Mouse (Mus musculus) olfactory bulb, adult 2 months (tissue): ENCODE data around the gene Rptor. TPM values are rescaled to one million over a fixed set of nuclear protein-coding genes. Genes with fewer than 3 reads are reported as not detected.
A peak's percentile ranks its signal among the peaks of the same experiment; 100 is the strongest.

Source experiments
- H3K27ac ChIP-seq: fragments of 200-500 bp; 2 replicates; pipeline ENCODE4 v1.5.1; 2012; ENCODE audit warnings: low read depth, low read length; ENCODE audit not compliant: insufficient read depth
- H3K4me1 ChIP-seq: fragments of 200-500 bp; 2 replicates; pipeline ENCODE4 v1.6.1; 2012; ENCODE audit warnings: low read length; ENCODE audit not compliant: control insufficient read depth, insufficient read depth
- H3K4me3 ChIP-seq: fragments of 200-500 bp; 2 replicates; pipeline ENCODE4 v1.5.1; 2012; ENCODE audit warnings: mild to moderate bottlenecking, low read depth, low read length, moderate library complexity; ENCODE audit not compliant: insufficient read depth
- CTCF ChIP-seq: fragments of 200-500 bp; IDR thresholded peaks from 2 replicates; pipeline ENCODE4 v1.5.1; 2012; ENCODE audit warnings: low read depth, mild to moderate bottlenecking, low read length, moderate library complexity; ENCODE audit not compliant: insufficient read depth
- POLR2A ChIP-seq: fragments of 200-500 bp; IDR thresholded peaks from 2 replicates; pipeline ENCODE4 v1.6.1; 2012; ENCODE audit warnings: mild to moderate bottlenecking, low read depth, low read length, moderate library complexity; ENCODE audit not compliant: insufficient read depth
- WGBS: fragments of 180-500 bp; shearing (Covaris S2); methylation state at CpG from one replicate; pipeline ENCODE4 v1.1.7; 2018; 5-methylcytosine and 5-hydroxymethylcytosine counted together
- polyA plus RNA-seq: library from polyadenylated mRNA; stranded (reverse); fragments of >200 nt; gene quantifications from 2 replicates; pipeline ENCODE4 v1.2.4, GENCODE M21; 2012; ENCODE audit warnings: low replicate concordance; ENCODE audit not compliant: missing spikeins, insufficient read depth, insufficient read length

Gene Rptor
- polyA plus RNA-seq, 1 experiment: 61.2 TPM

DNA sequence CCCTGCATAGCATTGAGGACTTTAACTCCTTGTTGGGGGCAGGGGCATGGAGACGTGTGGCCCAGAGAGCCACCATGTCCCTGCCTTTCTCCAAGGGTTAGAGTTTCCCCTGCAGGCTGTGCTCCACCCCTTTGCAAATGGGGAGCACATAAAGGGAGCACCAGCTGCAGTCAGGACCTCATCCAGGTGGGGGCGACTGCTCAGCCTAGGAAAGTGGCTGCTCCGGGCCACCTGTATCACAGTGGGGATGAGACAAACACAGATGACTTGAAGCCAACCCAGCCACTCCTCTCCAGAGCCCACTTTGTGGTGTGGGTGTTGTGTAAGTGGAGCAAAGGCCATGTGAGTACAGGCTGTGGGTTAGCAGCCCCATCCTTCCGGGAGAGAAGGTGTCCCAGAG is 298.5 kb downstream of the Rptor start:
- Histone ChIP-seq H3K4me1 (peaks cover 3% of the 10 kb centered on the region; the same call in 1 of the 2 replicates), H3K27ac (no peak overlapping the region), H3K4me3 (no peak overlapping the region)
- TF ChIP-seq CTCF: no peak
- TF ChIP-seq POLR2A: no peak
- 71% methylated on average over 4 of the region's 4 CpGs for WGBS

DNA sequence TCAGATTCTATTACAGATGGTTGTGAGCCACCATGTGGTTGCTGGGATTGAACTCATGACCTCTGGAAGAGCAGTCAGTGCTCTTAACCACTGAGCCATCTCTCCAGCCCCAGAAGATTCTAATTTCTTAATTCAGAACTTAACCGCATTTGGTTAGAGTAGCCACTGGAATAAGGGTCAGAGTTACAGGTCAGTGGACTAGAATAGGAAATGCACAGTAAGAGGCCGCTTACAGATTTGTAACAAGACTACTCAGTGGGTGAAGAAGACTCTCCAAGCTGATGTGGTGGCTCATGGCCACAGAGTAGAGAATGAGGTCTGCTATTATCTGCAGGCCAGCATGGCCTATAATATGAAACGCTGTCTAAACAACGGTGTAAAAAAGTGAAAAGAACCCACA is 300.2 kb downstream of the Rptor start:
- Histone ChIP-seq H3K4me3 (no peak overlapping the region), H3K27ac (no peak overlapping the region), H3K4me1 (peaks cover 20% of the 10 kb centered on the region)
- WGBS: 78% methylated on average over 4 of the region's 4 CpGs
- no peak for TF ChIP-seq POLR2A
- TF ChIP-seq CTCF: no peak

DNA sequence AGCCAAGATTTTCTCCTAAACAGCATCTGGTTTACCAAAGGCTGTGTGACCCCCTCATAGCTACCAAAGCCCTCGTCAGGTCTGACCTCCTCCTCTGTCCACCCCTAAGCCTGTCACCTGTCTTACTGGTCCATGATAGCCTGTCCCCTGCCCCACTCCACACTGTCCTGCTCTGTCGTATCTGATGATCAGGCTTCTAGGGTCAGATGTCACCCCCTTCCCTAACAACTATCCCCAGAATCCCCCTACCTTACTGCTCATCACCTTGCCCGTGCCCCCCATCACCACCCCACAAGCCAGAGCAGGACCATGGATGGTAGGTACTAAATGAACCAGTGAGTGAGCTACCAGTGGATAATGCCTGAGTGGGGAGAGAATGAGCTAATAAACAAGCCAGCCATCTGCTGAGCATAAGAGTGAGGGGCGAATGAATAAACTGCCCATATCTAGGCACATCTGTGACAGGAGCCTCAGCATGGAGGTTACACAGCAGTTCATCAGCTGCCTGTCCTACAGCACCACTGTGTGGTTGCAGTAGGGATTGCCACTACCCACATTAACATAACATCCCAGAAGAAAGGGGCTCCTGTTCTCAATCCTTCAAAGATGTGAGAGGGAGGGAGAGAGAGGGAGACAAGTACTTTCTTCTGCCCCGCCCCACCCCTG is 302.0 kb downstream of the Rptor start:
- WGBS: 33% methylated on average over 5 of the region's 5 CpGs
- Histone ChIP-seq H3K4me1 (peaks cover 30% of the 10 kb centered on the region), H3K4me3 (no peak overlapping the region), H3K27ac (no peak overlapping the region)
- TF ChIP-seq CTCF: no peak
- no peak for TF ChIP-seq POLR2A

DNA sequence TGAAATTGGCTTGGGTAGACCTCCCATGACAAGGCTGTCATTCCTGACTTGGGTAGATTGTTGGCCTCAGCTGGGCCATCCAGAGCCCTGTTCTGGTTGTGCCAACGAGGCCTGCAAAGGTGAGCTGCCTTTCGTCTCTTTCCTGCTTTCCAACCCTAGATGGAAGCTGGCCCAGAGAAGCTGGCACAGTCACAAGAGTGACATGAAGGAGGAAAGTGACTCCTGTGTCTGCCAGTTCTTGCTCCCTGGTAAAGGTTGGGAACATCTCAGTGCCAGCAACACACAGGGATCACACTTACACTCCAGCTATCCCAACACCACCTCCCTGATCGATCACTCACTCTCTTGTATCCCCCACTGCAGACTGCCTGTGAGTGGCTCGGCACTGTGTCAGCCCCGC is 303.1 kb downstream of the Rptor start:
- no peak for TF ChIP-seq POLR2A
- TF ChIP-seq CTCF: no peak
- peaks cover 35% of the 10 kb centered on the region for H3K4me1 ChIP-seq
- 83% methylated on average over 5 of the region's 5 CpGs for WGBS
- no peak overlapping the region for H3K4me3 ChIP-seq
- H3K27ac ChIP-seq: no peak overlapping the region

DNA sequence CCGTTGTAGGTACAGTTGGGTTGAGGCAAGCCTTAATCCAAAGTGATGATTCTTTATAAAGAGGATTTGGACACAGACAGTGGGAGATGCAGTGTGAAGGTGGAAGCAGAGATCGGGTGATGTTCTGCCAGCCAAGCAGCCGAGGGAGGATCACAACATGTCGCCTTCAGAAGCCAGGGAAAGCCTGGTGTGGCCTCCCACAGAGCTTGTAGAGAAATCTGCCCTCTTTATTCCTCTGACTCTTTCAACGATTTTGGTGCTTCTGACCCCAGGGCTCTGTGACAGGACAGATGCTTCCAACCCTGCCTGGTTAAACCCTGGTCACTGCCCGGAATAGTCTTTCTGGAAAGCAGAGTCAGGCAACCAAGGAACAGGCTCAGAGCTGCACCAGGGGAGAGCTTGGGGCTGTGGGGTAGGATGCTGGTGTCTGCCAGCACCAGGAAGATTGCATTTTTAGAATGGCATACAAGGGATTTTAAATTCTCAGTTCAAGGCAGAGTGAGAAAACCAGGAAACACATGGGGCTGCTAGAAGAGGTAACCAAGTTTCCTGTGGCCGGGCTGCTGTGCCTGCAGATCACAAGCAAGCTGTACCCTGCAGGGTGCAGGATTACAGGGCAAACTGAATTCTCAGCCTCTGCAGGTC is 304.4 kb downstream of the Rptor start:
- Histone ChIP-seq H3K4me3 (no peak overlapping the region), H3K27ac (no peak overlapping the region), H3K4me1 (peaks cover 35% of the 10 kb centered on the region)
- WGBS: 20% methylated on average over 7 of the region's 7 CpGs
- TF ChIP-seq POLR2A (no peak), CTCF (no peak)

DNA sequence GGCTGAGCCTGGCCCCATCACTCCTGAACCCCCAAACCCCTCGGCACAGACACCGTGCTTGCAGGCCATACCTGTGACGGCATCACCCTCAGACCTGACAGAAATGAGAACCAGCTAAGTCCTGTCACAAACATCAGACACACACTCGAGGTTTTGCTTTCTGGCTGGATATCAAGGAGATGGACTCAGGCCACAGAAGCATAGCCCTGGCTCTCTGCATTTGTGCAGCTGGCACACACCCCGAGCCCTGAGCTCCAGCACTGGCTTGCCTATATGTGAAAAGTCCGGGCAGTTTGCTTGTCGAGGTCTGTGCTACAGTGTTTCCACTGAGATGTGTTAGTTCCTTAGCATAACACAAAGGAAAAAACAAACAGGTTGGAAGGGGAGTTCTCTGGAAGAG is 305.0 kb downstream of the Rptor start:
- Histone ChIP-seq H3K4me3 (no peak overlapping the region), H3K4me1 (peaks cover 35% of the 10 kb centered on the region), H3K27ac (no peak overlapping the region)
- 41% methylated on average over 7 of the region's 7 CpGs for WGBS
- TF ChIP-seq POLR2A (no peak), CTCF (no peak)

DNA sequence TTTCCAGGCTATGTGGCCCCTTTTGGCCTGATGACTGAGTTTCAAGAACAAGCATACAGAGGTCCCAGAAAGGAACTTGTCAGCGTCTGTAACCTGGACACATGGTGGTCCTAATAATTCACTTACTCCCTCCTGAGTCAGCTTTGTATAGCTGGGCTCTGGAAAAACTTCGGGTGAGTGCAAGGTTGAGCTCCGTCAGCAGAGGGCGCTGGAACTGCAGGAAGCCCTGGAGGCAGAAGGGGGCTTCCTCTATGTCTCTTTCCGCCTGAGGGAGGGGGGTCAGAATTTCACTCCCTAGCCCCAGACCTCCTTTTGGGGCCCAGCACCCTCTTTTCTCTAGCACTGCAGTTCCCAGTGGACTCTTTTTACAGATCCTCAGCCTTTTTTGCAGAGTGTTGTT is 306.7 kb downstream of the Rptor start:
- Histone ChIP-seq H3K4me3 (no peak overlapping the region), H3K27ac (no peak overlapping the region), H3K4me1 (peaks cover 45% of the 10 kb centered on the region)
- TF ChIP-seq POLR2A (no peak), CTCF (peak; percentile 77)
- WGBS: under 1% methylated on average over 5 of the region's 5 CpGs

DNA sequence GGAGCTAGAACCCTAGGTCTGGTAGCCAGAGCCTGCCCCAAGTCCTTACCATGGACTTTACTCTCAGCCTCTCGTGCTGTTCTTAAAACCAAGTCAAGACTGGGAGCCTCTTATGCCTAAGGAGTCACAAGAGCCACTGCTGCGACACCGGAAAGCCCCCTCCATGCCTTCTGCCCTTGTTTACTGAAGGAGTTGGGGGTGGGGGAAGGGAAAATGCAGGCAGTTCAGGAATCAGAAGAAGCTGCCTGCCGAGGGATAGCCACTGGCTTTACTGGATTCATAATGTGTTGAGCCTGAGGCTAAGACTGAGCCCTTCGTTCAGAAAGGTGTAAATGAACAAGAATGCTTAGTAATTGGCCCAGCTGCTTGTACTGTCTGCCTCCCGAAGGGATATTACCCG is 310.1 kb downstream of the Rptor start:
- peak overlapping the region; percentile 82 for H3K4me3 ChIP-seq
- TF ChIP-seq POLR2A (no peak), CTCF (no peak)
- H3K4me1 ChIP-seq: peaks cover 43% of the 10 kb centered on the region
- 7% methylated on average over 7 of the region's 7 CpGs for WGBS
- H3K27ac ChIP-seq: peak overlapping the region; percentile 57

DNA sequence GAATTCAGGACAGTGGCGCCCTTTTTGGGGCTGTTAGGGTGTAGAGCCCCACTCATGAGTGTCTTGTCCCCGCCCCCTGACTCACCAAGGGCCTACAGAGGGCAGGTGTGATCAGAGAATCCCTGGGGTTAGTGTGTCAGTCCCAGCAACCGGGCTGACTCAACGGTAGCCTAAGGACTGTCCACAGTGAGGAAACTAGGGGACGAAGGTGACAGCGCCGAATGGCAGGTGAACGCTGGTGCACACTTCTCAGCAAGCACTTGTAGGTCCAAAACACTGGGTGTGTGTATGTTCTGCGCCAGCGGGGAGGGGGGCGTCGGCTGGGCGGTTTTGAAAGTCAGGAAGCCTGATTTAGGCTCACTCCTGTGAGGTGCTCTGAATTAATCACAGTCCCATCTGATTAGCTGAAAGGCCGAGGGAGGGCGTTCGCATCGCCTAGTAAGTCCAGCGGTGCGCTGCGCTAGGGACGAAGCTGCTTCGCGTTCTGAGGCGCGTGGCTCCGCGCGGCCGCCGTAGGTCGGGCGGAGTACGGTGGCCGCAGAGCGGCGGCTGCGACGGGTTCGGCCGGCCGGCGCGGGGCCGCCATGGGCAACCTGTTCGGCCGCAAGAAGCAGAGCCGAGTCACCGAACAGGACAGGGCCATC is 310.7 kb downstream of the Rptor start, which contains the start of gene Chmp6:
Chmp6 (plus strand) TSS at position 151 of the 644 bp plus-strand sequence.
- peak within 1 kb of the TSS; percentile 57 for H3K27ac ChIP-seq
- peaks cover 43% of the 10 kb centered on the region for H3K4me1 ChIP-seq
- TF ChIP-seq POLR2A (peak; percentile 37; the same call in 1 of the 2 replicates), CTCF (0 out of 2 replicates have a peak, but pooled peaks have one; percentile 6)
- peak within 1 kb of the TSS; percentile 82 for H3K4me3 ChIP-seq
- WGBS: under 1% methylated on average over 48 of the region's 48 CpGs
